10 mouse cellular contexts compared by ENCODE assay signal in genomic region chr2:159062266-159062665, GRCm38 (mm10).
DNase-seq lines count a peak whose midpoint lies in the region; TF ChIP-seq lines count a peak whose summit lies in the region.
"Had no signal": no experiment of that assay in that cellular context is flagged by ENCODE, and none has a peak within 500 bp of the region (broad histone marks: within the 10 kb centered on the region; RNA-seq: fewer than 3 reads in every experiment).

No protein-coding gene starts in this region.

- WGBS in hindbrain, embryonic 10.5 days = 85% methylated on average over 2 of the region's 2 CpGs
- 88% methylated on average over 2 of the region's 2 CpGs for WGBS in midbrain, embryonic 10.5 days

- H3K27me3 ChIP-seq in hindbrain, embryonic 10.5 days (ENCODE audit: insufficient read depth, poor library complexity, severe bottlenecking) = peaks cover 20% of the 10 kb centered on the region; the same call in 1 of the 2 replicates
- H3K27me3 ChIP-seq in midbrain, embryonic 10.5 days (ENCODE audit: low read depth, poor library complexity, severe bottlenecking) = no peaks in the 10 kb centered on the region
- H3K27me3 ChIP-seq: stomach, embryonic 15.5 days had no signal

- no peak for TF ChIP-seq CTCF in brain, embryonic 14.5 days (IDR thresholded peaks at IDR 0.05; ENCODE audit: borderline replicate concordance, extremely low read depth, insufficient read depth, insufficient read length)

- peaks cover 7% of the 10 kb centered on the region for H3K4me1 ChIP-seq in hindbrain, embryonic 10.5 days (replicated peaks)
- H3K4me1 ChIP-seq in midbrain, embryonic 10.5 days = peaks cover under 1% of the 10 kb centered on the region; the same call in 1 of the 2 replicates

- no peak for TF ChIP-seq POLR2A in brain, embryonic 14.5 days (IDR thresholded peaks at IDR 0.05; ENCODE audit: borderline replicate concordance, extremely low read depth, insufficient read depth, insufficient read length, poor library complexity, severe bottlenecking)

- no peaks in the 10 kb centered on the region for H3K9me3 ChIP-seq in hindbrain, embryonic 10.5 days
- no peaks in the 10 kb centered on the region for H3K9me3 ChIP-seq in midbrain, embryonic 10.5 days (replicated peaks)
- H3K9me3 ChIP-seq: stomach, embryonic 15.5 days had no signal

- H3K27ac ChIP-seq in hindbrain, embryonic 10.5 days = no peak overlapping the region
- no peak overlapping the region for H3K27ac ChIP-seq in midbrain, embryonic 10.5 days (replicated peaks)
- H3K27ac ChIP-seq: macrophage; stomach, embryonic 15.5 days had no signal

- H3K36me3 ChIP-seq in hindbrain, embryonic 10.5 days = no peaks in the 10 kb centered on the region
- H3K36me3 ChIP-seq in midbrain, embryonic 10.5 days = no peaks in the 10 kb centered on the region
- H3K36me3 ChIP-seq: stomach, embryonic 15.5 days had no signal

- peak; percentile 46 for DNase-seq in adrenal gland, postnatal 10 days
- DNase-seq in adrenal gland, adult 18-20 months (ENCODE audit: low spot score in 2 of 2) = no peak
- peak; percentile 20 for DNase-seq in kidney, postnatal 14 days
- no peak for DNase-seq in kidney, adult 8-10 months
- DNase-seq in brain, embryonic 14.5 days (ENCODE audit: low read depth) = peak; percentile 40
- peak; percentile 57 to 67 for DNase-seq in lung, adult 18-20 months
- no peak for DNase-seq in hindbrain, embryonic 10.5 days (ENCODE audit: low spot score)
- no peak for DNase-seq in midbrain, embryonic 10.5 days (ENCODE audit: low spot score)

- no peak overlapping the region for H3K4me3 ChIP-seq in hindbrain, embryonic 10.5 days
- H3K4me3 ChIP-seq in midbrain, embryonic 10.5 days = no peak overlapping the region
- H3K4me3 ChIP-seq: stomach, embryonic 15.5 days had no signal

Comparison
In these comparisons a context has a peak if more than half of its experiments do, and no peak if none do; other contexts are left out.
1. DNase-seq: peak in adrenal gland, postnatal 10 days (single experiment), kidney, postnatal 14 days (single experiment), brain, embryonic 14.5 days (single experiment) and lung, adult 18-20 months (2 of 2); none in adrenal gland, adult 18-20 months (0 of 2), kidney, adult 8-10 months (0 of 2), hindbrain, embryonic 10.5 days (single experiment) and midbrain, embryonic 10.5 days (single experiment).